Mouse (Mus musculus): ENCODE measurements at regions not wholly inside any gene's neighbourhood (a gene's known extent, or its start where the extent isn't known, plus 50 kb on each side); places are given as distances from the start of the nearest gene placed in this dataset.

DNA sequence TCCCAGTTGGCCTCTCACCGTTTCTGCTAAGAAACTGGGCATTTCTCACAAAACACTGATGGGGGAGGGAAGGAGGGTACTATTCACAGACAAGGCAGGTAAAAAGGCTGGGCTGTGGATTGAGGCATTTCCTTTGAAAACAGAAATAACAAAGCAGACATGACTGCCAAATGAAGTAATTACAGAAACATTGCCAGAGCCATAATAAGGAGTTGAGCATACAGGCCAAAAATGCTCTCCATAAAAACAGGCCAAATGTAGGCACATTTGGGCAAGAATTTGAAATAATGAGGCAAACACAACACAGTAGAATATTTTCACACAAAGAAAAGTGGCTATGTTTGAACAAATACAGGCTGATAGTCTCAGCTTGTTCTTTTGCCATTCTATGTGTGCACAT lies 491.9 kb upstream of the Cdh4 start:
- no peak for DNase-seq

- DNase-seq = no peak
Observed at GRCm38 (mm10) chr2:178954420-178955067, 487.7 kb upstream of the Cdh4 start.

GRCm38 (mm10) chr2:178958829-178959228 lies 483.4 kb upstream of the Cdh4 start:
- no peak for DNase-seq

GRCm38 (mm10) chr2:178959603-178960002 lies 482.6 kb upstream of the Cdh4 start:
- DNase-seq = no peak

GRCm38 (mm10) chr2:178967584-178968365 lies 474.5 kb upstream of the Cdh4 start:
- DNase-seq = no peak

- no peak for DNase-seq
Observed at GRCm38 (mm10) chr2:178969732-178970131, 472.5 kb upstream of the Cdh4 start.

DNA sequence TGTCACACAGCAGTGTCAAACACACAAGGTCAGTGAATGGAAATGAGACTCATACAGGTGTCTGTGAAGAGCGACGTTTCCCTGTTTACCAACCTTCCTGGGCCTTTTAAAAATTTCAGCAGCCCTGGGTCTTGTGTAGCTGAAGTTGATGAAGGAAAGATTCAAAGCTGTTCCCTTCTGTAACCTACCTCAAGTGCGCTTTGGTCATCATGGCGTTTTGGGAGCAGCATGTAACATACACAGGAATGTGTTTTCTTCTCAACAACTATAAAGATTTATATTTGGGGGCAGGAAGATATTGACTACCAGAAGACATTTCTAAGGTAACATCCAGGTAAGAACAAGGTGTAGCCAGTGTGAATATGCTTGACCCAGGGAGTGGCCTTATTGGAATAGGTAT lies 466.9 kb upstream of the Cdh4 start:
- DNase-seq = no peak

DNA sequence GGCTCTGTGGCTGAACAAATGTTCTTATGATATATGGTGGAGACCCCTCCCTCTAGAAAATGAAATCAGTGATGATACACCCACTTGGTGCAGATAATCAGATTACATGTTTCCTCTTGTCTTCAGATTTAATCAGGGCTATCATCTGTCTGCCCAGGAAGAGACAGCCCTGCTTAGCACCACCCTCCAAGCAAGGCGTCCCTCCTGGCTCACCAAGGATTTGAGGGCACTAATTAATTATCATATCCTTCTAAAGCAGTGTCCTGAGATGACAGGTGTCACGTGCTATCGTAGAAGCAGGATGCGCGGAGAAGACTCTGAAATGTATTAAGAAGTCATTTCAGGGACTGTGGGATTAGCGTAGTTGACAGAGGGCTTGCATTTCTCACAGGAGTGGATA lies 466.2 kb upstream of the Cdh4 start:
- DNase-seq = no peak

DNA sequence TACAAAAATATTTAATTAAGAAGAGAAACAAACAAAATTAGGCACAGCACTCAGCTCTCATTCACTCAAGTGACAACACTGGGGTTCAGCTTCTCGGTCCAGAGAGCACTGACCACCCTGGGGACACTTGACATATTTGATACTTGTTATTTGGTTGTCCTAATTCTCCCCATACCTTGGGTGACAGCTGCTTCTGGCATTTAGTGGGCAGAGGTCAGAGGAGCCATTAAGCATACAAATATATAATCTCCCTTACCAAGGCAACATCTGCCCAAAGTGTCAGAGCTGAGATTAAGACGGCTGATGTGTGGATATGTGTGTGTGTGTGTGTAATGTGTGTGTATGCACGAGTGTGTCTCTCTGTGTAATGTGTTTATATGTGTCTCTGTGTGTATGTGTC lies 465.7 kb upstream of the Cdh4 start:
- no peak for DNase-seq

GRCm38 (mm10) chr2:178979451-178979850 lies 462.8 kb upstream of the Cdh4 start:
- no peak for DNase-seq

DNA sequence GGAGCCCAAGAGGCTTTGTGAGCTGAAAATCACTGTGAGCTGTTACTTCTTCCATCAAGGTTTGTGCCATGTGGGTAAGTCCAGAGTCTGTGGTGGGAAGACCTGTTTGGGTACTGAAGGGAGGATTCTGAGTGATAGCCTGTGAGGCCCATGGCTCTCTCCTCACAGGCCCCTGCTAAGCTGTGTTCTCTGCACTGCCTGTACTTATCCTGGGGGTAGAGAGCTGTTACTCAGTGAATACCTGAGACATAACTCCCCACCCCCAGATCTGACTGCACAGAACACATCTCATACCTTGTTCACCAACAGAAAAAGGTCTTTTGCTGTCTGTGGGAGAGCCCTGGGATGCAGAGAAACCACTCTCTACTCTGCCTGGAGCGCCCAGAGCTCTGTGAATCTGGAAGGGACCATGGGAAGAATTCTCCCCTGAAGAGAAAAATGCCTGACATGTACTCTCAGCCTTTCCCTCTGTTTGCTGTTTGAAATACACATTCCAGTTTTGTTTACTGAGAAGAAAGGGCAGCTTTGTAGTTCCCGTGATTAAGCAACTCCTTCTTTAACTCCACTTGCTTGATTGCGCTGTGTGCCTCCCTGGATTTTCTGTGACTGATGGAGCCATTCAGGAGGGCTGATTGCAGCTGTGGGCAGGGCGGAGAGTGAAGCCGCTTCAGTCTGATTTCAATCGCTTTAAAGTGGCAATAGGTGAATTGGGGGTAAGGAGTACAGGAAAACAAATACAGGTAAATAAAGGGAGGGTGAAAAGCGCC lies 460.3 kb upstream of the Cdh4 start:
- DNase-seq = no peak

- DNase-seq = no peak
Observed at GRCm38 (mm10) chr2:178983801-178984200, 458.4 kb upstream of the Cdh4 start.

DNA sequence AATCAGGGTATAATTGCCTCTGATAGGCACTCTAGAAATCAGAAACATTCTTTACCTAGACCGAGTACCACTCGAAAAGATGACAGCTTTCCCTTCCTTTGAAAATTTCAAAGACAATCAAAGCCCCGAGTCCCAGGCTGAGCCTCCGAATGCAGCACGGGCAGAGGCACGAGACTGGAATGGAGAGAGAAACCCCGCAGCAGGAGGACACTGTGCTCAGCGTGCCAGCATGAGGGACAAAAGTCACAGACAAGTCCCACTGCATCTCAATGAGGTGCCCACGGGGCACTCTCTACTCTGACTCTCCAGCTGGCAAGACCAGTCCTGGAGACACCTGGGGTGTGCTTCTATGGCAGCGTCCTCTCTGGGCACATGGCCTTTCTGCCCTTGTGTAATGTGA lies 454.3 kb upstream of the Cdh4 start:
- DNase-seq = no peak

- no peak for DNase-seq
Observed at GRCm38 (mm10) chr2:178989291-178989690, 452.9 kb upstream of the Cdh4 start.

DNA sequence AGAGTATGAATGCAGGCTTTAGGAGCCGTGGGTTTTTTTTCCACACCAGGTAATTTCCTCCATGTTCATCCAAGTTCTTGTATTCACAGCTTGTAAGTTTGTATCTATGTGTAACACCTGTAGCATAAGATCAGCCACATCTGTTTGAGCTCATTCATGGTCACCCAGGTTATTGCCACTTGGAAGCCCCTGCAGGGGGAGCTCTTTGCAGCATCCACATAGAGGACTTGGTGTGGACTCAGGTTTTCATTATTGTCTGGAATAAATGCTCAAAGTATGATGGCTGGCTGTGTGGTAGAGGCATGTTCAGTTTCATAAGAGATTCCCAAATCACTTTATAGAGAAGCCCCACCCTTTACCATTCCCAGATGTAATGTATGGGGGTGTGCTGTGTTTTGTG lies 452.4 kb upstream of the Cdh4 start:
- no peak for DNase-seq

GRCm38 (mm10) chr2:178990959-178991358 lies 451.3 kb upstream of the Cdh4 start:
- no peak for DNase-seq

DNA sequence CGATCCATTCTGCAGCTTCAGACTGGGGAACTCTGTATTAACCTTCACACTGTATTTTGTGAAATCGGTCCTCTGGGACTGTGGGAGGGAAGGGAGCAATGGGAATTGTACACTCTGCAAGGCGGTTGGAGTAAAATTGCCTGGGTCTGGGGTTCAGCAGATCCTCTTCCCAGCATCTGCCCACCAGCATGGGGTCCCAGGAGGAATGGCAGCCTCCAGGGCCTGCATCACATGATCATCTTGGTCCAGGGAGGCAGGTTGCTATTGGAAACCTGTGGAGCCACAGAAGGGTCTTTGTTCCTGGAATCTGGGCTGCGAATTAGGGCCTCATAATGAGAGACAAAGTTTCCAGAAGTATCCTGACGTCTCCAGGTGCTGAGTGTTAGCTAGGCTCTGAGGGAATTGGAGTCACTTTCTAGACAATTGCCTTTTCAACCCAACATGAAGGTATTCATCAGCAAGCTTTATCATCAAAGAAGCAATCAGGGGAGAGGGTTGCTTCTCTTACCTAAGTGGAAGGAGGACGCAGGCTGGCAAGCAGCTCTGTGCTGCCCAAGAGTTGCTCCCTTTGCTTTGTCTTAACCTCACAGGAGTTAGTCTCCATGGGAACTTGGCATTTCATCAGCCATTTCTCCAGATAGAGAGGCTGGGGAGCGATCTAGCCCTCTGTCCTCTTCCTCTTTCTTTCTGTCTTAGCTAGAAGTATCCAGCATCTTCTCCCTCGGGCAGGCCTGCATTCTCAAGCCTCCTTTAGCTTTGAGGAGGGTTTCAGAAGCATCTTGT lies 449.7 kb upstream of the Cdh4 start:
- DNase-seq = no peak

- DNase-seq = no peak
Observed at GRCm38 (mm10) chr2:178997921-178998320, 444.3 kb upstream of the Cdh4 start.

DNA sequence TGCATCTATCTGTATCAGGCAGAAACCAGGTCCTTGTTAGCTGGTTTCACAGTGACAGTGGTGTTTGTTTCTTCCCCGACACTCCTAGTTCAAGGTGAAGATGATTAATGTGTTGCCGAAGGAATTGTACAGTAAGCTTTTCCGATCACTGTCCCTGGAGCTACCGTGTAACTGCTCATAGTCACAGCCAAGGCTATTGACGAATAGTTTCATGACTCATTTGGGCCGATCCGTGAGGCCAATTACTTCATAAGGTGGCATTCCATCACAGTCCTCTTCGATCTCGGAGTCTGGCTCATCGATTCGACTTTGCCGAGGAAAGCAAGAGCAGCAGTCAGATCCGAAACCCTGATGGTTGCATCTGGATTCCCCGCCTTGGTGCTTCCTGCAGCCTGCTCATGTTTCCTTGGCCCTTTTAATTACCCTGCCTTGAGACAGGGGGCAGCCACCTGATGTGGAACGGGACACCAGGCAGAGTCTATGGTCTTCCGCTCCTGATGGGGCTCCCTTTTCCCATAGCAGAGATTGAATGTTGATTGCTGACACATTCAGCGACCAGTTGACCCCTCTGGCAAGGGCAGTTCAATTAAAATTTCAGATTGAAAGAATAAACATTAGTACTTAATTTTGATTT lies 441.7 kb upstream of the Cdh4 start:
- DNase-seq = no peak

DNA sequence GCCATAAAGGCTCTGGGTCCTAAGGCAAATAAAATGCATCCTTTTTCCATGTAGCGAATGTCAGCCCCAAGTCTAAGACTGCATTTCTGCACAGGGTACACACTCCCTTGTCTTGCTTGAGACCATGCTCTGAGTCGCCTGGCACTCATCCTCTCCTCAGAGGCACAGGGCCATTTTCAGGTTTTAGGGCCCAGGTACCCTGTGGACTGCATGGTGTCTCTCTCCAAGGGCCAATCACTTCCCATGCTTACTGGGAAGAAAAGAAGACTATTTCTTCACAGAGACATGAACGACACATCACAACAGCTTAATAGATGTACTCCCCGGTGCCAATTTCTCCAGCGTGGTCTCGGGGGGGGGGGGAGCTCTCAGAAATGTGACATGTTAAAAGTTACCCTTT lies 434.5 kb upstream of the Cdh4 start:
- no peak for DNase-seq

GRCm38 (mm10) chr2:179013891-179014593 lies 428.2 kb upstream of the Cdh4 start:
- DNase-seq = no peak

- DNase-seq = no peak
Observed at GRCm38 (mm10) chr2:179022675-179023194, 419.5 kb upstream of the Cdh4 start.
